Mouse (Mus musculus): Measurements from ENCODE around the gene Atp13a3.

The Atp13a3 gene

DNA sequence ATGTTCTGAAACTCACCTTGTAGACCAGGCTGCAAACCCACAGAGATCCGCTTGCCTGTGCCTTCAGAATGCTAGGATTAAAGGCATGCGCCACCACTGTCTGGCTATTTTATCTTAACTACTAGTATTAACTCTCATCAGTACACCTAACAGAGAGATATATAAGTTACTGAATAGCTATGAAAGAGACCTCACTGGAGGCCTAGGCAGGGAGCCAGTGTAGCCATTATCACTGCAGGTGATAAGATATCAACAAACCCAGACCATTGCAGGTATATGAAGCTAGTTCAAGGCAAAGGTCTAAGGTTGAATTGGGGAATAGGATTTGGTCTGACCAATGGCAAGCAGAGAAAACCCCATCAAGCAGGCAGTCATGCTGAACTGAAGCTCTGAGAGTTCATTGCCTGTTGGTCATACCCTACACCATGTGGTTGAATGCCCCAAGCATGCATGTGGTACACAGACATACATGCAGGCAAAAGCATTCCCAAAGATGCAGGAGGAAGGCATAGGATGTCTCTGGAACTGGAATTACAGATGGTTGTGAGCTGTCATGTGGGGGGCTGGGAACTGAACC, 24.8 kb upstream of the Atp13a3 start:
- no peak for DNase-seq (ENCODE audit: low read depth, low spot score)
- H3K36me3 ChIP-seq (ENCODE audit: control insufficient read depth, insufficient read depth, low read length, poor library complexity, severe bottlenecking): no peaks in the 10 kb centered on the region

DNA sequence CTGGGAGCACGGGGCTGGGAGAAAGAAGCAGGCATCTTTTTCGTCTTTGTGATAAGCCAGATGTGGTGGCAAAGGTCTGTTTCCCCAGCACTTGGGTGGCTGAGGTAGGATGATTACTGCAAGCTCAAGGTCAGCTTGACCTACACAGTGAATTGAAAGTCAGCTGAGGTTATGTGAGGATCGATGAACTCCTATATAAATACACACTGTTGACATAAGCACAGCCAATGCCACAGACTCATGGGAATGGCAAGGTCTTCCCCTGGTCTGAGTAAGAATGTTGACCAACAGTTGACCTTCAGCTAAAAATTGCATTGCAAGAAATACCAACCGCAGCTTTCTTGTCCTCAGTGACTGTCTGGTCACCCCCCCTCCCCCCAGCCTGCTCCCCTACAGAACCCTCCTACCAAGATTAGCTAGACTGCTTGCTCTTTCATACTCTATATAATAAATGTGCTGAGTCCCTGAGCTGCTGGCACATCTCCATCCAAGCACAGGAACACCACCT, 23.0 kb upstream of the Atp13a3 start:
- Histone ChIP-seq H3K27me3 (ENCODE audit: control insufficient read depth, insufficient read depth, low read length, poor library complexity, severe bottlenecking) (no peaks in the 10 kb centered on the region), H3K36me3 (ENCODE audit: control insufficient read depth, insufficient read depth, low read length, poor library complexity, severe bottlenecking) (no peaks in the 10 kb centered on the region)
- DNase-seq (ENCODE audit: low read depth, low spot score): no peak

More for the DNA sequence above, 24.8 kb upstream of the Atp13a3 start:
- no peaks in the 10 kb centered on the region for H3K27me3 ChIP-seq (ENCODE audit: control insufficient read depth, insufficient read depth, low read length, poor library complexity, severe bottlenecking)

DNA sequence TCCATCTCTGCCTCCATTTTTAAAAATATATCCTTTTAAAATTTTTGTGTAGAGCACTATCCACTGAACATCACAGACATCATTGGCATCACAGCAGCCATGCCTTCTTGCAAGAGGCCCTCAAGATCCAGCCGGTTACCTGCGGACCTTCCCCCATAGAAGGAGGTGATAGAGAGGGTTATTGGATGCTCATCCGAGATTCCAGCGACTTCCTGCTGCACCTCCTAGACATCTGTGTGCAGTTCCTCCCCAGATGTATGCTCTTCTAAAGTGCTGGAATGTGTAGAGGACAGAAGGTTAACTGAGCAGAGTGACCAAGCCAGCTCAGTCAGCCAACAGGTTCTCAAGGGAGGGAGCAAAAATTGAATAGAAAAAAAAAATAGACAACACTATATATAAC, 21.7 kb upstream of the Atp13a3 start:
- no peaks in the 10 kb centered on the region for H3K27me3 ChIP-seq (ENCODE audit: control insufficient read depth, insufficient read depth, low read length, poor library complexity, severe bottlenecking)
- DNase-seq (ENCODE audit: low read depth, low spot score): no peak
- H3K36me3 ChIP-seq (ENCODE audit: control insufficient read depth, insufficient read depth, low read length, poor library complexity, severe bottlenecking): no peaks in the 10 kb centered on the region

DNA sequence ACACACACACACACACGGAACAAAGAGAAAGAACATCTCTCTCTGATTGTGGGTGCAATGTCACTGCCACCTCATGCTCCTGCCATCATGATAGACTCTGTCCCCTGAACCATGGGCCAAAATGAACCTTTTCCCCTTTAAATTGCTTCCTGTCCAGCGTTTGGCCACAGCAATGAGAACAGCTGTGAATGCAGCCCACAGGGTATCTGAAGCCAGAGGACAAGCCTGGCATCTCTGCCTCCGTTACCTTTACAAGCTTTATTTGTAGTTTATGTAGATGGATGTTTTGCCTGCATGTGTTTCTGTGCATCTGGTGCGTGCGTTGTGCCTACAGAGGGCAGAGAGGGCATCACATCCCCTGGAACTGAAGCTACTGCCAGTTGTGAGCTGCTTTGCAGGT, 21.2 kb upstream of the Atp13a3 start:
- H3K27me3 ChIP-seq (ENCODE audit: control insufficient read depth, insufficient read depth, low read length, poor library complexity, severe bottlenecking): no peaks in the 10 kb centered on the region
- H3K36me3 ChIP-seq (ENCODE audit: control insufficient read depth, insufficient read depth, low read length, poor library complexity, severe bottlenecking): no peaks in the 10 kb centered on the region
- DNase-seq (ENCODE audit: low read depth, low spot score): no peak

DNA sequence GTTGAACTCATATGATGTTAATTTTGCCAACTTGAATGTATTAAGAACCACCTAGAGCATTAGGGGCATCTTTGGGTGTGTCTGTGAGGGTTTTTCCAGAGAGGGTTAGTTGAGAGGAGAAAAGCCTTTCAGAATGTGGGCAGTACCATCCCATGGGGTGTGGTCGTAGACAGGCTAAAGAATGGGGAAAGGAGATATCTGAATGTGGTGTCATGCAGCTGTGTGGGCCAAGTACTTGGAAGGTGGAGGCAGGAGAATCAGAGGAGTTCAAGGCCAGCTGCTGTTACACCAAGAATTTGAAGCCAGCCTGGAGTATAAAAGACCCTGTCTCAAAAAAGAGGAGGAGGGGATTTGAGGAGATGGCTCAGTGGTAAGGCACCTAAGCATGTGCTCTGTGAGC, 20.2 kb upstream of the Atp13a3 start:
- no peaks in the 10 kb centered on the region for H3K27me3 ChIP-seq (ENCODE audit: control insufficient read depth, insufficient read depth, low read length, poor library complexity, severe bottlenecking)
- DNase-seq (ENCODE audit: low read depth, low spot score): no peak
- H3K36me3 ChIP-seq (ENCODE audit: control insufficient read depth, insufficient read depth, low read length, poor library complexity, severe bottlenecking): no peaks in the 10 kb centered on the region

DNA sequence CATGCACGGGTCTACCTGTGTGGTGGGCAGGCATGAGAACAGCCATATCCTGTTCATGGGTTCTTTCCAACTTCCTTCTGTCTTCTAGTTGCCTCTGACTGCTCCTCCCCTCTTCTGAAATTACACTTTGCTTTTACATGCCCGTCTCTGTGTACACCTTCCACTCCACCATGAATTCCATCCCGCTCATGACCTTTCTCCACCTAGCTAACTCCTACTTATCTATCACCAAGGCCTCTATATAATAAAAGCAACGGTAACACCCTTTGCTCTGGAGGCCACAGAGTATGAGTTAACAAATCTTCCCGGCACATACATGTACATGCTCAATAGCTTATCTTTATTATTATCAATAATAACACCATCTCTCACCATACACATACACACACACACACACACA, 18.3 kb upstream of the Atp13a3 start:
- DNase-seq (ENCODE audit: low read depth, low spot score): no peak
- H3K36me3 ChIP-seq (ENCODE audit: control insufficient read depth, insufficient read depth, low read length, poor library complexity, severe bottlenecking): no peaks in the 10 kb centered on the region
- no peaks in the 10 kb centered on the region for H3K27me3 ChIP-seq (ENCODE audit: control insufficient read depth, insufficient read depth, low read length, poor library complexity, severe bottlenecking)

DNA sequence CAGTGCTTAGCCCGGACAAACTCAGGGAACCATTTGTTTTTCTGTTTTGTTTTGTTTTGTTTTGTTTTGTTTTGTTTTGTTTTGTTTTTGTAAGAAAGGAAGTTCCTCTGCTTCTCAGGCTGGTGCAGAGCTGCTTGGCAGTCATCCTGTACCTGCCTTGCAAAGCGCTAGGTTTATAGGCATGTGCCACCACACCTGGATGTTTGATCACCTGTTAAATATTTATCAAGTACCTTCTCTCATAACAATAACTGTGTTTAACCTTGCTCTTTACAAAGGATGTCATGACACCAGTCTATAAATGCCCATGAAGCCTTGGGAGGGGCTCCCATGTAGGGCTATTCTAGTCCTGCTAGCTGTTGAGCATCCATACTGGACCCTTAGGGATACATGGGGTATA, 10.9 kb upstream of the Atp13a3 start:
- no peak for DNase-seq (ENCODE audit: low read depth, low spot score)
- Histone ChIP-seq H3K27me3 (ENCODE audit: control insufficient read depth, insufficient read depth, low read length, poor library complexity, severe bottlenecking) (no peaks in the 10 kb centered on the region), H3K36me3 (ENCODE audit: control insufficient read depth, insufficient read depth, low read length, poor library complexity, severe bottlenecking) (no peaks in the 10 kb centered on the region)

DNA sequence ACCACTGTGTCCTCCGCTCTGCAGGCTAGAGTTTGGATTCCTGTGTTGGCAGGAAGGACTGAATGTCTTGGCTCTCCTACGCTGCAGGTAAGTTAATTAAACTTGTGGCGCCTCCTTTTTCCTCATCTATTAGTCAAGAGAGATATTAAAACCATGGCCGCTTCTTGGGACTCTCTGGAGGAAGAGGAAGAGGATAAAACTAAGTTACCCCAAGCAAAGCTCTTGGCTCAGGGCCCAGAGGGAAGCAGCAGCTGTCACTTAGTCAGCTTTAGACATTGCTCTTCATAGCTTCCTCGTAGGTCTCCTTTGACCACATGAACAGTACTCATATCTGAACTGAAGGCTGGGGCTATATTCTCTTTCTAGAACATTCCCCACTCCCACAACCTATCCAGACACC, 10.5 kb upstream of the Atp13a3 start:
- DNase-seq (ENCODE audit: low read depth, low spot score): no peak
- no peaks in the 10 kb centered on the region for H3K27me3 ChIP-seq (ENCODE audit: control insufficient read depth, insufficient read depth, low read length, poor library complexity, severe bottlenecking)
- H3K36me3 ChIP-seq (ENCODE audit: control insufficient read depth, insufficient read depth, low read length, poor library complexity, severe bottlenecking): no peaks in the 10 kb centered on the region

DNA sequence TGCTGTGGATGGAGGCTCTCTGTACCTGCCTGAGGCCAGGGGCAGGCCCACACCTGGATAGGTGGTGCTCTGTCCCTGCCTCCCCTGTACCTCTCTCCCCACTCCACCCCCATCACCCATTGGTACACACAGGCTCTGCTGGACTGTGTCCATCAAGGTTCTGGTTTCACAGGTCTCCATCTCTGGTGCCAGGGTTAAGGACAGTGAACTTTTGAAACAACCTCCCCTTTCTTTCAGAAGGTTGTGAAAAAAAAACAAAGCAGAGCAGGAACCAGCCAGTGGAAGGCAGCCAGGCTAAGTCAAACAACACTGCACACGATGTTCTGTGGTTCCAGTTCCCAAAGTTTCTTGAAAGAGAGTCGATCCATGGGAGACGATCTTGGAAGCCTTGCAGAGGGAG, 6.9 kb upstream of the Atp13a3 start:
- DNase-seq (ENCODE audit: low read depth, low spot score): no peak
- Histone ChIP-seq H3K27me3 (ENCODE audit: control insufficient read depth, insufficient read depth, low read length, poor library complexity, severe bottlenecking) (no peaks in the 10 kb centered on the region), H3K36me3 (ENCODE audit: control insufficient read depth, insufficient read depth, low read length, poor library complexity, severe bottlenecking) (no peaks in the 10 kb centered on the region)

DNA sequence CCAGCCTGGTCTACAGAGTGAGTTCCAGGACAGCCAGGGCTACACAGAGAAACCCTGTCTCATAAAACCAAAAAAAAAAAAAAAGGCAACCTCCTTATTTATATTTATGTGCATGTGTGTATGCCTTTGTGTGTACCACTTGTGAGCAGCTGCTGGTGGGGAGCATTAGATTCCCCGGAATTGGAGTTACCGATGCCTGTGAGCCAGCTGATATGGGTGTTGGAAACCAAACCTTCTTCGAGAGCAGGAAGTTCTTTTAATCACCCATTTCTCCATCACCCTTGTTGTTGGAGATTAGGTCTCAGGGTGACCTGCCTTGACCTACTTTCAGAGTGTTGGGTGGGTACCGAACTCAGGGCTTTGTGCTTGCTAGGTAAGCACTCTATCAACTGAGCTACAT, 5.1 kb upstream of the Atp13a3 start:
- Histone ChIP-seq H3K36me3 (ENCODE audit: control insufficient read depth, insufficient read depth, low read length, poor library complexity, severe bottlenecking) (no peaks in the 10 kb centered on the region), H3K27me3 (ENCODE audit: control insufficient read depth, insufficient read depth, low read length, poor library complexity, severe bottlenecking) (no peaks in the 10 kb centered on the region)
- no peak for DNase-seq (ENCODE audit: low read depth, low spot score)

DNA sequence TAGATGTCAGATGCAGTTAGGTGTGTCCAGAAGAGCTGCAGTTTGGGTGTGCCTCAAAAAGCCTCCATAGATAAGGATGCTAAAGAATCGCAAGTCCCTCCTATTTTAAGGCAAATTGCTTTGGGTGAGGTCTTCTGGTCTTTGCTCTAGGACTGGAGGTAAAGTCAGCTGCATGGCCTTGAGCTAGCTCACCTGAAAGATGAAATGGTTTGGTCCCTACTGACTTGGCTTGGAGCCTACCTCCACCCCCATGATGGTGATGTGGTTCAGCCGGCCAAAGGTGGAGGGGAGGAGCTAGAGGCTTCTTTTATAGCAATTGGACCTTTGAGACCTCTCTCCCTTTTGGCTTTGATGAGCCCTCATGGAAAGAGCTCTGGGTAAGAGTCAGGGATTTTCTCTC, 1.7 kb upstream of the Atp13a3 start:
- no peak for DNase-seq (ENCODE audit: low read depth, low spot score)
- H3K27me3 ChIP-seq (ENCODE audit: control insufficient read depth, insufficient read depth, low read length, poor library complexity, severe bottlenecking): no peaks in the 10 kb centered on the region
- no peaks in the 10 kb centered on the region for H3K36me3 ChIP-seq (ENCODE audit: control insufficient read depth, insufficient read depth, low read length, poor library complexity, severe bottlenecking)

DNA sequence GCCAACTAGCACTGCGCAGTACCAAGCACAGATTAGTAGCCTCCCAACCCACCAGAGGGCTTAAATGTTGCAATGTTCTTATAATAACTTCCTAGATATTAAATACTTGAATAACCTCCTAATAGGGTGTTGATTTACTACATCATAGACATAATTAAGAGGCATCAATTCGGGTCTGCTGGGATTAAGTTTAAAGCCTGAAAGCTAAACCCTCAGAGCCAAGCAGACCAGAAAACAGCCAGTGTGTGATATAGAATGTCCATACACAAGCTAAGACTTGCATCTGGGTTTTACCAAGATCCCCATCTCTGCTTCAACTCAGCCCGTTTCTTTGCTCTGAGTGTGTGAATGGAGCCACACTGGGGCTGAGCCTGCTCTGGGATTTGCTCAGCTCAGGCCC, 2.2 kb downstream of the Atp13a3 start:
- Histone ChIP-seq H3K27me3 (ENCODE audit: control insufficient read depth, insufficient read depth, low read length, poor library complexity, severe bottlenecking) (no peaks in the 10 kb centered on the region), H3K36me3 (ENCODE audit: control insufficient read depth, insufficient read depth, low read length, poor library complexity, severe bottlenecking) (no peaks in the 10 kb centered on the region)
- no peak for DNase-seq (ENCODE audit: low read depth, low spot score)

DNA sequence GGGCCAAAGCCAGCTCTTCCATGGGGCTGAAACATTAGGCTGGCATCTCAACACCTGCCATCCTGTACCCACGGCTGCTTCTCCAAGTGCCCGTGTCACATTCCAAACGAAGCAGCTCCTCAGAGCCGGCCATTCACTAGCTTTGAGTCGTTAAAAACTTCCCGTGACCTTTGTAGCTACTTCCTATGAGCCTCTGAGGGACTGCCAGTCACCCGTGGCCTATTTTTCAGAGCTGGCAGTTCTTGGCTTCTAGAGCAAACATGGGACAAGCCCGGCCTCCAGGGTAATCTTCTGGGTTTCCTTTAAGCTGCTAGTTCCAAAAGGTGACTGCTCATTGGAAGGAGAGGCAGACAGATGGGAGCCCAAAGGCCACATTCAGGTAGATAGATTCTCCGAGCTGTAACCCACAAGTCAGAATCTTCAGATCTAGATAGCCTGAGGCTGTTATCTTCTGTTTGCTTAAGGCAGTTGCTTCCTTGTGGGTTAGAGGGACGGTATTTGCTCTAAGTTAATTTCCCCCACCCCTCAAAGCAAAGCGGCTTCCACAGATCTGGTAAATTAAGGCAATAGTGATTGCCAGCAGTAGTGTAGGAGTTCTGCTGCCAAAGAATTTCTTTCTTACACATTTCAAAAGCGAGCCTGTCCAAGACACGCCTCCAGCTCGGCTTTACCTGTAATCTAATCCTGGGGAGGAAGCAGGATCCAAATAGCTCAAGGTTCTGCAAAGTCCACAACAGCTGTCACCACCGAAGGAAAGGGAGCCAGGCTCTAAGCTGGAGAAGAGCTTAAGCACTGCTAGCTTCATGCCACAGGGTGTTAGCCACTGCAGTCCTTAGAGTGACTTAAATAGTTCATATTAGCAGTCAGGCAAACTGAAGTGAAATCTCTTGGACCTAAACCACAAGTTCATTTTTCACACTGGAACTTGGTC, 8.4 kb downstream of the Atp13a3 start:
- no peak for DNase-seq (ENCODE audit: low read depth, low spot score)
- Histone ChIP-seq H3K36me3 (ENCODE audit: control insufficient read depth, insufficient read depth, low read length, poor library complexity, severe bottlenecking) (no peaks in the 10 kb centered on the region), H3K27me3 (ENCODE audit: control insufficient read depth, insufficient read depth, low read length, poor library complexity, severe bottlenecking) (no peaks in the 10 kb centered on the region)

DNA sequence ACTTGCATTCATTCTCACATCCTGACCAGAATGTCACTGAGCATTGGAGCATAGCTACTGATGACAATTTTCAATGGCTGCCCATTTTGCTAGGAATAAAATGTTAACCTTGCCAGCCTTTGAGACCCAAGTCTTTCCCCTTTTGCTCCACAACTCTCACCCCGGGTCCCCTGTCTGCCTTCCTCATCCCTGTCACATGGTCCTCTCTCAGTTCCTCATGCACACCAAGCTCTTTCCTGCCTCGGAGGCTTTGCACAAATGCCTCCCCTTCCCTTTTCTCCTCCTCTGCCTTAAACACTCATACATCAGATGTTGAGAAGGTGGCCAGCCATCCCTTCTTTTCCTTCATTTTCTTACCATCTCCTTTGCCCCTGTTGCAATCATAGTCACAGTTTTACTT, 10.6 kb downstream of the Atp13a3 start:
- Histone ChIP-seq H3K36me3 (ENCODE audit: control insufficient read depth, insufficient read depth, low read length, poor library complexity, severe bottlenecking) (no peaks in the 10 kb centered on the region), H3K27me3 (ENCODE audit: control insufficient read depth, insufficient read depth, low read length, poor library complexity, severe bottlenecking) (no peaks in the 10 kb centered on the region)
- DNase-seq (ENCODE audit: low read depth, low spot score): peak; percentile 32

DNA sequence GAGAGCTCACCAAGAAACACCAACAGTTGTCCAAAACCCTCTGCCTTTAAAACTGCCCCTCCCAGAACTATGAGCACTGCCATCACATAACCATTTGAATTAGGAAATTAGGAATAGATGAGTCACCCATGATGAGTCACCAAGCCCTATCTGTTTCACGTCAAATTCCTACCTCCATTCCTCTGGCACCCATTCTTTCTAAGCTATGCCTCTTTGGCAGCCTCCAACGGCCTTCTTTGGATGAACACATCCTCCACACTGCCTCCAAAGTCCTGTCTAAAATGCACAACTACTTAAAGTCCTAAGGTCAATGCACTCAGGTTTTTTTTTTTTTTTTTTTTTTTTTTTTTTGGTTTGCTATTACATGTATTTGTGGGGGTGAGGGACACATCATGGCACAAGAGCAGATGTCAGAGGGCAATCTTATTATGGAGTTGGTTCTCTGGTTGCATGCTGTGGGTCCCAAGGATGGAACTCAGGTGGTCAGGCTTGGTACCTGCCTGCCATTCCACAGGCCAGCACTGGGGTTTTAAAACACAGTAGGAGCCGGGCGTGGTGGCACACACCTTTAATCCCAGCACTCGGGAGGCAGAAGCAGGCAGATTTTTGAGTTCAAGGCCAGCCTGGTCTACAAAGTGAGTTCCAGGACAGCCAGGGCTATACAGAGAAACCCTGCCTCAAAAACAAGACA, 15.0 kb downstream of the Atp13a3 start:
- DNase-seq (ENCODE audit: low read depth, low spot score): no peak
- Histone ChIP-seq H3K36me3 (ENCODE audit: control insufficient read depth, insufficient read depth, low read length, poor library complexity, severe bottlenecking) (no peaks in the 10 kb centered on the region), H3K27me3 (ENCODE audit: control insufficient read depth, insufficient read depth, low read length, poor library complexity, severe bottlenecking) (no peaks in the 10 kb centered on the region)
